Mouse (Mus musculus) G1E-ER4 (cell line): ENCODE data around the gene Wfdc9. TPM values are rescaled to one million over a fixed set of nuclear protein-coding genes. Genes with fewer than 3 reads are reported as not detected.
"Not testable (repeated sequence)": the region's sequence is repeated elsewhere in the genome, so short reads cannot be mapped to it uniquely, and the experiment has no call there.

Source experiments
- GATA1 ChIP-seq: IDR thresholded peaks from one replicate; pipeline ENCODE4 v1.8.0; 2012; ENCODE audit warnings: low read length, inconsistent platforms
- polyA plus RNA-seq: library from polyadenylated mRNA; stranded (reverse); fragments of >175 nt; gene quantifications from 2 replicates; pipeline ENCODE4 v1.2.3, GENCODE M21; 2012

Wfdc9 gene
- polyA plus RNA-seq, 1 experiment, result not detected

DNA sequence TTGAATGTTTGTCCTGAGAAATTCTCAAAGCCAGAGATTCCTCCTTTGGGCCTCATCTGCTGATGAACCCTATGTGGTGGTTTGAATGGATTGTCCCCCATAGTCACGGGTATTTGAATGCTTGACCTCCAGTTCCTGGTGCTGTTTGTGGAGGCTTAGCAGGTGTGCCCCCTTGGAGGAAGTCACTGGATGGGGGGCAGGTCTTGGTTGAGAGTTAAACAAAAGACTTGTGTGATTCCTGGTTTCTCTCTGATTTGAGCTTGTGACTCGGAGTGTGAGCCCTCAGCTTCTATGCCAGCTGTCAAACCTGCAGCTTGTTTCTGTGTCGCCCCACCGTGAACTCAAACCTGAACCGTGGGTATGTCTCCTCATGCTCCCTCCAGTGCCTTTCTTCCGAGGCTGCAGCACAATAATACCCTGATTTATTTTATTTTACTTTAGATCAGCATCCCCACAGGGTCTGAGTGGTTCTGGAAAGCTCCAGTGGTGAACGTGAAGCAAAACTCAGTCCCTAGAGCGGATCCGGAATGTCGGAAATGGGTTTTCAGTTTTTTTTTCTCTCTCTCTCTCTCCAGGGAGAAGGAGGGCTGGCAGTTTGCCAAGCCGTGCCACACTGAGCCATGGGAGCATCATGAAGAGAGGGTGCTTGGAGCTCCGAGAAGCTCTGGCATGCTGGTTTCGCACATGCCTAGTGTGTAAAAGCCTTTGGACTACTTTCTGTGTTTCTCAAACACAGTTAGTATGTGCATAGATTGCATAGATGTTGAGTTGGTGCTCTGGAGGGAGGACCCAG lies 14.3 kb downstream of the Wfdc9 start:
- no peak for TF ChIP-seq GATA1

- no peak for TF ChIP-seq GATA1
Measured at GRCm38 (mm10) chr2:164641129-164641528, 15.3 kb downstream of the Wfdc9 start.

- no peak for TF ChIP-seq GATA1
Measured at GRCm38 (mm10) chr2:164638696-164639095, 17.7 kb downstream of the Wfdc9 start, which contains the start of gene Wfdc16. Wfdc16 (minus strand) TSS chr2:164638796.

- TF ChIP-seq GATA1, result no peak
Measured at GRCm38 (mm10) chr2:164635266-164635665, 21.1 kb downstream of the Wfdc9 start.

DNA sequence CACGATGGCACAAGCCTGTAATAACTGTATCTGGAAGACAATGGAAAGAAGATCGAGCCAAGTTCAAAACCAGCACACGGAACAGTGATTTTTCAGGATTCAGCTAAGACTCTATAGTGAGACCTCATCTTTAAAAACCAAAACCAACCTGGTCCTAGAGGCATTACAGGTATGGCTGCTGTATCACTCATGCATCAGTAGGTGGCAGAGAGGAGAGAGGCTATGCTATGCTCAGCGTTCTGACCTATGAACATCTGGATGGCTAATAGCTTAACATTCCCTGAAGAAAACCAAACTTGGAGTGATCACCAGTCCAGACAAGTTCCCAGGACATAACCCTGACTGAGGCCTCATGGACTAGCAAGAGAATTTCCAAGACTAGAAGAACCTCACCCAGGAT lies 34.6 kb downstream of the Wfdc9 start:
- TF ChIP-seq GATA1, result no peak

- TF ChIP-seq GATA1, result no peak
Measured at GRCm38 (mm10) chr2:164619050-164619449, 37.3 kb downstream of the Wfdc9 start.

DNA sequence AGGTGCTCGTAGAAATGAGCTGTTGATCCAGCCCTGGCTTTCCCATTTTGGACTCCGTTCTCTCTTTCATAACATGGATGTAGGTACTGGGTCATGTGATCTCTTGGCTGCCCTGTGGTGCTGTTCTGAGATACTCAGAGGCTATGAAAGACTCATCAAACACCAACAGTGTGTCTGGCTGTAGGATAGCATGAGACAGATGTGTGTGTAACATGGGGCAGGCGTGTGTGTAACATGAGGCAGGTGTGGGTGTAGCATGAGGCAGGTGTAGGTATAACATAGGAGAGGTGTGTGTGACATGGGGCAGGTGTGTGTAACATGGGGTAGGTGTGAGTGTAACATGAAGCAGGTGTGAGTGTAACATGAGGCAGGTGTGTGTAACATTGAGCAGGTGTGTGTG lies 41.0 kb downstream of the Wfdc9 start:
- TF ChIP-seq GATA1, result no peak

DNA sequence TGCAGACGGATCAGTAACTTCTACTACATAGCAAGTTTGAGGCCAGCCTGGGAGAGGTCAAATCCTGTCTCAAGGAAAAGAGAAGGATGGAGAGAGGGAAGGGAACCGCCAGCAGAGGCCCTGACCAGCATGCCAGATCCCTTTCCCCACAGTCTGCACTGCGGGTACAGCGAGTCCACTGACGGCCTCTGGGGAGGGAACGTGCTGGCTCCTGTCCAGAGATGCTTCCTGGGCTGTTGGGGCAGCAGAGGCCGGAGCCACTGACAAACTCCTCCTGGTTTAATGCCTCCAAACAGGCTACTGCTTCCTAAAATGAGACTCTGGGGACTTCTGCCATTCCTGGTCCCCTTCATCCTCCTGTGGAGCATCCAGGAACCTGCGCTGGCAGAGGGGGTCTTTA lies 42.9 kb downstream of the Wfdc9 start, which contains the start of the genes Wfdc6b and Wfdc8:
TSS of gene Wfdc6b (plus strand) at position 52 of the 400 bp plus-strand sequence.
TSS of gene Wfdc8 (minus strand) at position 156 of the 400 bp plus-strand sequence.
- not testable (repeated sequence) for TF ChIP-seq GATA1

- TF ChIP-seq GATA1, result no peak
Measured at GRCm38 (mm10) chr2:164608781-164609180, 47.6 kb downstream of the Wfdc9 start.

GRCm38 (mm10) chr2:164604411-164604810 lies 52.0 kb downstream of the Wfdc9 start:
- TF ChIP-seq GATA1, result no peak

DNA sequence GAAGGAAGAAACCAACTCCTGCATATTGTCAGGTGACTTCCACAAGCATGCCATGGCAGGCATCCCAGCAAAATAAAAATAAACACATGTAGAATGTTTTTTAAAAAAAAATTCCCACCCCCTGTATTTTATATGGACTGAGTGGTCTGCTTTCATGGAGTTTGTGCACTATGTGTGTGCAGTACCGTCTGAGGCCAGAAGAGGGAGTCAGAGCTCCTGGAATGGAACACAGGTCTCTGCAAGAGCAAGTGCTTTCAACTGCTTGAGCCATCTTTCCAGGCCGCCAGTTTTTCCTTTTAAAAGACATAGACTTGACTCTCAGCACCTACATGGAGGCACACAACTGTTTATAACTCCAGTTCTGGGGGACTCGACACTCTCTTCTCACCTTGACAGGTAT lies 52.9 kb downstream of the Wfdc9 start:
- no peak for TF ChIP-seq GATA1

GRCm38 (mm10) chr2:164600179-164600578 lies 56.2 kb downstream of the Wfdc9 start:
- no peak for TF ChIP-seq GATA1

Other genes starting within 250 kb of the Wfdc9 start
- not detected in 2 replicates for gene Sdc4, start 212.7 kb downstream of the Wfdc9 start, polyA plus RNA-seq
- 219 and 244 TPM in 2 replicates for gene Sys1, start 199.6 kb downstream of the Wfdc9 start, polyA plus RNA-seq
- gene Gm20458, start 195.6 kb downstream of the Wfdc9 start, polyA plus RNA-seq, result 8.1 and 9.4 TPM in 2 replicates
- gene Trp53tg5, start 182.9 kb downstream of the Wfdc9 start, polyA plus RNA-seq, result not detected in 2 replicates
- 25.2 and 30.2 TPM in 2 replicates for gene Dbndd2, start 170.5 kb downstream of the Wfdc9 start, polyA plus RNA-seq
- 118 and 139 TPM in 2 replicates for gene Pigt, start 159.1 kb downstream of the Wfdc9 start, polyA plus RNA-seq
- gene Wfdc2, start 94.2 kb downstream of the Wfdc9 start, polyA plus RNA-seq, result not detected in 2 replicates
- gene Spint3, start 83.1 kb downstream of the Wfdc9 start, polyA plus RNA-seq, result not detected in 2 replicates
- gene Wfdc6a, start 71.1 kb downstream of the Wfdc9 start, polyA plus RNA-seq, result not detected in 2 replicates
- not detected in 2 replicates for gene Eppin, start 63.0 kb downstream of the Wfdc9 start, polyA plus RNA-seq
- not detected in 2 replicates for gene Wfdc6b, start 43.1 kb downstream of the Wfdc9 start, polyA plus RNA-seq
- gene Wfdc8, start 43.0 kb downstream of the Wfdc9 start, polyA plus RNA-seq, result not detected in 2 replicates
- not detected in 2 replicates for gene Wfdc16, start 17.8 kb downstream of the Wfdc9 start, polyA plus RNA-seq
- not detected in 2 replicates for gene Wfdc10, start 537 bp downstream of the Wfdc9 start, polyA plus RNA-seq
- not detected in 2 replicates for gene Wfdc11, start 17.5 kb upstream of the Wfdc9 start, polyA plus RNA-seq
- gene Wfdc13, start 28.5 kb upstream of the Wfdc9 start, polyA plus RNA-seq, result not detected in 2 replicates
- not detected in 2 replicates for gene Spint4, start 41.9 kb upstream of the Wfdc9 start, polyA plus RNA-seq
- gene Spint5, start 58.7 kb upstream of the Wfdc9 start, polyA plus RNA-seq, result not detected in 2 replicates
- gene Wfdc3, start 89.3 kb upstream of the Wfdc9 start, polyA plus RNA-seq, result 0.03 and 0.04 TPM in 2 replicates
- 131 and 212 TPM in 2 replicates for gene Dnttip1, start 89.4 kb upstream of the Wfdc9 start, polyA plus RNA-seq
- 170 and 261 TPM in 2 replicates for gene Ube2c, start 113.3 kb upstream of the Wfdc9 start, polyA plus RNA-seq
- not detected in 2 replicates for gene Tnnc2, start 123.4 kb upstream of the Wfdc9 start, polyA plus RNA-seq
- gene Snx21, start 129.2 kb upstream of the Wfdc9 start, polyA plus RNA-seq, result 3.9 and 5.2 TPM in 2 replicates
- gene Acot8, start 148.3 kb upstream of the Wfdc9 start, polyA plus RNA-seq, result 34.2 and 58.7 TPM in 2 replicates
- gene Zswim3, start 148.5 kb upstream of the Wfdc9 start, polyA plus RNA-seq, result 1.6 TPM in 2 replicates
- 29.9 and 31.4 TPM in 2 replicates for gene Zswim1, start 166.1 kb upstream of the Wfdc9 start, polyA plus RNA-seq
- not detected in 2 replicates for gene Spata25, start 172.0 kb upstream of the Wfdc9 start, polyA plus RNA-seq
- gene Ctsa, start 176.3 kb upstream of the Wfdc9 start, polyA plus RNA-seq, result 12.4 and 46.9 TPM in 2 replicates
- 0.08 TPM in 1 of 2 replicates, not detected in the other for gene Neurl2, start 176.9 kb upstream of the Wfdc9 start, polyA plus RNA-seq
- not detected in 2 replicates for gene Pltp, start 201.1 kb upstream of the Wfdc9 start, polyA plus RNA-seq
- 110 and 119 TPM in 2 replicates for gene Pcif1, start 222.7 kb upstream of the Wfdc9 start, polyA plus RNA-seq